Mouse (Mus musculus) liver, embryonic 16.5 days (tissue): ENCODE results near the gene Znfx1. TPM values are rescaled to one million over a fixed set of nuclear protein-coding genes. Genes with fewer than 3 reads are reported as not detected.
"Not testable (repeated sequence)": the region's sequence is repeated elsewhere in the genome, so short reads cannot be mapped to it uniquely, and the experiment has no call there.

Source experiments
- ATAC-seq: fragments of 200-750 bp; cut with Nextera tagmentation; 2 replicates; pipeline ENCODE4 v1.8.0; 2017; ENCODE audit warnings: low read depth, mild to moderate bottlenecking, moderate number of reproducible peaks, moderate library complexity
- H3K27ac ChIP-seq: fragments of 300-500 bp; sonication (generic); 2 replicates; pipeline ENCODE4 v1.5.1; 2014; ENCODE audit warnings: mild to moderate bottlenecking, low read length
- H3K27me3 ChIP-seq: fragments of 300-500 bp; sonication (generic); 2 replicates; pipeline ENCODE4 v1.6.1; 2014; ENCODE audit warnings: low read depth, low read length, mixed read lengths; ENCODE audit not compliant: control insufficient read depth, insufficient read depth
- H3K36me3 ChIP-seq: fragments of 300-500 bp; sonication (generic); 2 replicates; pipeline ENCODE4 v1.6.1; 2014; ENCODE audit warnings: mild to moderate bottlenecking; ENCODE audit not compliant: control insufficient read depth, insufficient read depth
- H3K4me1 ChIP-seq: fragments of 300-500 bp; sonication (generic); 2 replicates; pipeline ENCODE4 v1.6.1; 2014; ENCODE audit warnings: low read depth, low read length, mixed read lengths; ENCODE audit not compliant: control insufficient read depth
- H3K4me2 ChIP-seq: fragments of 300-500 bp; sonication (generic); 2 replicates; pipeline ENCODE4 v1.6.1; 2014; ENCODE audit warnings: low read depth, low read length, mixed read lengths
- H3K4me3 ChIP-seq: fragments of 300-500 bp; sonication (generic); 2 replicates; pipeline ENCODE4 v1.5.1; 2014; ENCODE audit warnings: low read depth, mild to moderate bottlenecking, low read length
- H3K9ac ChIP-seq: fragments of 300-500 bp; sonication (generic); 2 replicates; pipeline ENCODE4 v1.6.1; 2014; ENCODE audit warnings: low read depth, low read length
- H3K9me3 ChIP-seq: fragments of 300-500 bp; sonication (generic); replicated peaks from 2 replicates; pipeline ENCODE4 v1.6.1; 2016; ENCODE audit warnings: low read length; ENCODE audit not compliant: control insufficient read depth
- WGBS: fragments of 180-500 bp; shearing (Covaris S2); extraction: QIAGEN DNeasy Blood & Tissue Kit; methylation state at CpG from one replicate; pipeline ENCODE4 v1.1.7; 2014; ENCODE audit not compliant: insufficient replicate concordance; 5-methylcytosine and 5-hydroxymethylcytosine counted together
- polyA plus RNA-seq: library from polyadenylated mRNA; unstranded; fragments of >200 nt; fragmentation: Nextera tagmentation; extraction: Ambion mirVana; gene quantifications from 2 replicates; pipeline ENCODE4 v1.2.1, GENCODE M21; 2015

Gene Znfx1
- polyA plus RNA-seq, 1 experiment from 2014 or later: 11.8 TPM

- WGBS: 2% methylated on average over 37 of the region's 37 CpGs
- ATAC-seq: peak; percentile 91
- Histone ChIP-seq H3K4me1 (peaks cover 24% of the 10 kb centered on the region), H3K27me3 (no peaks in the 10 kb centered on the region), H3K27ac (peak within 1 kb of the TSS; percentile 91), H3K36me3 (peaks cover 8% of the 10 kb centered on the region), H3K4me2 (peak within 1 kb of the TSS; percentile 80), H3K9me3 (no peaks in the 10 kb centered on the region), H3K9ac (peak within 1 kb of the TSS; percentile 87), H3K4me3 (peak within 1 kb of the TSS; percentile 94)
These were observed 48.0 kb downstream of the Znfx1 start, which contains the start of gene Ddx27 for GRCm38 (mm10) chr2:167014702-167015381. Ddx27 (plus strand) TSS chr2:167015193.

- Histone ChIP-seq H3K36me3 (no peaks in the 10 kb centered on the region), H3K4me2 (no peak overlapping the region), H3K4me3 (no peak overlapping the region), H3K4me1 (peaks cover 7% of the 10 kb centered on the region), H3K9ac (no peak overlapping the region), H3K9me3 (no peaks in the 10 kb centered on the region), H3K27me3 (no peaks in the 10 kb centered on the region), H3K27ac (no peak overlapping the region)
- 74% methylated on average over 3 of the region's 3 CpGs for WGBS
- no peak for ATAC-seq
These were observed 52.3 kb downstream of the Znfx1 start for GRCm38 (mm10) chr2:167010546-167010945.

GRCm38 (mm10) chr2:167009483-167009882 is 53.3 kb downstream of the Znfx1 start:
- Histone ChIP-seq H3K36me3 (no peaks in the 10 kb centered on the region), H3K27me3 (no peaks in the 10 kb centered on the region), H3K4me1 (peaks cover 3% of the 10 kb centered on the region), H3K4me3 (no peak overlapping the region), H3K9ac (no peak overlapping the region), H3K9me3 (no peaks in the 10 kb centered on the region), H3K4me2 (no peak overlapping the region), H3K27ac (no peak overlapping the region)
- peak; percentile 33; the same call in 1 of the 2 replicates for ATAC-seq
- WGBS: 46% methylated on average over 4 of the region's 4 CpGs

- H3K4me1 ChIP-seq, H3K36me3 ChIP-seq, H3K4me2 ChIP-seq, H3K9me3 ChIP-seq, ATAC-seq, H3K27ac ChIP-seq, H3K9ac ChIP-seq, H3K27me3 ChIP-seq, H3K4me3 ChIP-seq: not testable (repeated sequence)
- 53% methylated on average over 4 of the region's 4 CpGs for WGBS
These were observed 55.2 kb downstream of the Znfx1 start for GRCm38 (mm10) chr2:167007565-167007964.

- Histone ChIP-seq H3K4me1 (peaks cover 6% of the 10 kb centered on the region), H3K9me3 (no peaks in the 10 kb centered on the region), H3K27me3 (no peaks in the 10 kb centered on the region), H3K27ac (no peak overlapping the region), H3K36me3 (no peaks in the 10 kb centered on the region), H3K4me3 (no peak overlapping the region), H3K9ac (no peak overlapping the region), H3K4me2 (no peak overlapping the region)
- 53% methylated on average over 13 of the region's 13 CpGs for WGBS
- no peak for ATAC-seq
These were observed 55.8 kb downstream of the Znfx1 start for GRCm38 (mm10) chr2:167007001-167007491.

- H3K27me3 ChIP-seq: no peaks in the 10 kb centered on the region
- H3K4me2 ChIP-seq: no peak overlapping the region
- no peaks in the 10 kb centered on the region for H3K9me3 ChIP-seq
- H3K4me3 ChIP-seq: no peak overlapping the region
- no peak overlapping the region for H3K27ac ChIP-seq
- peaks cover 6% of the 10 kb centered on the region for H3K4me1 ChIP-seq
- peak; percentile 61 for ATAC-seq
- WGBS: 67% methylated on average over 2 of the region's 2 CpGs
- no peak overlapping the region for H3K9ac ChIP-seq
- no peaks in the 10 kb centered on the region for H3K36me3 ChIP-seq
These were observed 56.5 kb downstream of the Znfx1 start for GRCm38 (mm10) chr2:167006355-167006754.

GRCm38 (mm10) chr2:167004099-167004854 is 58.5 kb downstream of the Znfx1 start:
- Histone ChIP-seq H3K9me3 (no peaks in the 10 kb centered on the region), H3K27me3 (no peaks in the 10 kb centered on the region), H3K4me2 (no peak overlapping the region), H3K4me3 (no peak overlapping the region), H3K36me3 (no peaks in the 10 kb centered on the region), H3K9ac (no peak overlapping the region), H3K27ac (no peak overlapping the region), H3K4me1 (peaks cover 3% of the 10 kb centered on the region)
- whole genome bisulfite sequencing: 40% methylated on average over 8 of the region's 8 CpGs
- no peak for ATAC-seq

GRCm38 (mm10) chr2:167001486-167001885 is 61.3 kb downstream of the Znfx1 start:
- Histone ChIP-seq H3K4me3 (no peak overlapping the region), H3K4me2 (no peak overlapping the region), H3K27ac (no peak overlapping the region), H3K36me3 (no peaks in the 10 kb centered on the region), H3K9ac (no peak overlapping the region), H3K9me3 (no peaks in the 10 kb centered on the region), H3K27me3 (no peaks in the 10 kb centered on the region), H3K4me1 (peaks cover 7% of the 10 kb centered on the region)
- WGBS: 66% methylated on average over 9 of the region's 9 CpGs
- ATAC-seq: no peak

GRCm38 (mm10) chr2:166996533-166996894 is 66.3 kb downstream of the Znfx1 start:
- WGBS: 39% methylated on average over 8 of the region's 8 CpGs
- Histone ChIP-seq H3K4me1 (peaks cover 31% of the 10 kb centered on the region), H3K27ac (peak overlapping the region; percentile 75), H3K9ac (peak overlapping the region; percentile 71), H3K4me2 (peak overlapping the region; percentile 93), H3K9me3 (no peaks in the 10 kb centered on the region), H3K4me3 (peak overlapping the region; percentile 98), H3K36me3 (no peaks in the 10 kb centered on the region), H3K27me3 (no peaks in the 10 kb centered on the region)
- no peak for ATAC-seq
